21 mouse cellular contexts compared by ENCODE assay signal in genomic region chr19:26506802-26507201, GRCm38 (mm10).
DNase-seq lines count a peak whose midpoint lies in the region; ATAC-seq lines count a peak whose summit lies in the region.
"Had no signal": no experiment of that assay in that cellular context is flagged by ENCODE, and none has a peak within 500 bp of the region (broad histone marks: within the 10 kb centered on the region; RNA-seq: fewer than 3 reads in every experiment).

No protein-coding gene starts in this region.

- peak; percentile 56 for DNase-seq in heart, adult 11 months
- DNase-seq in heart, adult 8-10 months (ENCODE audit: low spot score): no peak
- peak; percentile 40 for DNase-seq in A20 (ENCODE audit: low read depth, low spot score)
- DNase-seq in splenic B cell, adult 2 months (ENCODE audit: low read depth, low spot score): peak; percentile 40
- no peak for DNase-seq in c-Kit-positive CD71-positive TER-119-positive erythroid progenitor cells, embryonic 14.5 days (ENCODE audit: low spot score)
- no peak for DNase-seq in heart, adult 18-20 months
- DNase-seq: adrenal gland, postnatal 14 days; cerebellum, adult 2 months; embryo, embryonic 11 days; gastrocnemius, adult 2 months; gastrocnemius, postnatal 25 days; heart, adult 2 months had no signal

- ATAC-seq in megakaryocyte, adult 5-6 weeks (ENCODE audit: poor library complexity, severe bottlenecking): peak; percentile 81
- ATAC-seq: activated CD4-positive, CD25-positive, alpha-beta regulatory T cell, adult 4 months; forebrain, embryonic 14.5 days; Patski had no signal

- H3K36me3 ChIP-seq in splenic B cell, adult 2 months (ENCODE audit: control insufficient read depth, insufficient read depth, low read length, poor library complexity, severe bottlenecking): no peaks in the 10 kb centered on the region
- H3K36me3 ChIP-seq: embryonic facial prominence, embryonic 15.5 days; forebrain, embryonic 10.5 days; heart, embryonic 12.5 days; hindbrain, embryonic 10.5 days; hindbrain, embryonic 15.5 days had no signal

- no peaks in the 10 kb centered on the region for H3K27me3 ChIP-seq in splenic B cell, adult 2 months (ENCODE audit: control insufficient read depth, insufficient read depth, low read length, poor library complexity, severe bottlenecking)
- H3K27me3 ChIP-seq: embryonic facial prominence, embryonic 15.5 days; heart, embryonic 12.5 days; hindbrain, embryonic 15.5 days had no signal

Comparison
In these comparisons a context has a peak if more than half of its experiments do, and no peak if none do; other contexts are left out.
1. DNase-seq: peak in heart, adult 11 months (single experiment), A20 (single experiment) and splenic B cell, adult 2 months (single experiment); none in heart, adult 8-10 months (single experiment), c-Kit-positive CD71-positive TER-119-positive erythroid progenitor cells, embryonic 14.5 days (single experiment) and heart, adult 18-20 months (0 of 2).